Comparison of ENCODE assay signal across 7 mouse cellular contexts in the genomic region with DNA sequence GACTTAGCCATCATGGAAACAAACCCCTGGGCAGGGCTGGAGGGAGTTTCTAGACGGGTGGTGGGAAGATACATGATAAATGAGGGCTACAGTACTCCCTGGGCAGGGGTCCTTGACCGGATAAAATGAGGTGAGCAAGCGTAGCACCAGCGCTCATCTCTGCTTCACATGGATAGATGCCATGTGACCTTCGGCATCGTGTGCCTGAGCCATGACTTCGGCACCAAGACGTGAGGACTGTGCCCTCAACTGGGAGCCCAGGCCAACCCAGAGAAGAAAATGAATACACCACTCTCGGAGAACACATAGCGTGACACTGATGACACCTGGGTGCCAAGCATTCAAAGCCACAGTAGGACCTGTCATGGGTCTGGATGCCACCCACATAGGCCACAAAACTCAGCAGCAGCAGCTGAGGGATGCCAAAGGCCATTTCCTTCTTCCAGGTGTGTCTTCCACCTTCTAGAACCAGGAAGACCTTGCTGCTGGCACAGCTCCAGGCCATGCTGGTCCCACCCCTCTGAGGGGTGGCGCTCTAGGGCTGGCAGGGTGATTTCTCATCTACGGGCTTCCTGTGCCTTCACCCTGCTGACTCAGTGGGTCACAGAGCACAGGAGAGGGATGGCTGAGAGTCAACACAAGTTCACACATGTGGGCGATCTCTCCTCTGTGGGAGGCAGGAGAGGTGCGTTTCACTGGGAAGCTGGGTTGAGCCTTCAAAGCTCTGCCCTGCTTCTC. TPM values are rescaled to one million over a fixed set of nuclear protein-coding genes. Genes with fewer than 3 reads are reported as not detected.
A peak's percentile ranks its signal among the peaks of the same experiment; 100 is the strongest.
DNase-seq lines count a peak whose midpoint lies in the region; ATAC-seq lines count a peak whose summit lies in the region.

No protein-coding gene starts in this region.

- DNase-seq in ovary, postnatal 36 days (ENCODE audit: low spot score): peak; percentile 26
- DNase-seq in ovary, postnatal 10 days (ENCODE audit: low spot score): no peak
- peak; percentile 90 for DNase-seq in induced T-regulatory cell, adult 2 months (ENCODE audit: low read depth)
- peak; percentile 89 for DNase-seq in naive thymus-derived CD4-positive, alpha-beta T cell, adult 2 months (ENCODE audit: low read depth)
- no peak for DNase-seq in frontal cortex, postnatal 36 days (ENCODE audit: low spot score in 2 of 2)

- no peak for ATAC-seq in megakaryocyte-erythroid progenitor cell, adult 5-6 weeks (replicated peaks; ENCODE audit: low FRiP score, low TSS enrichment, poor library complexity, severe bottlenecking)
- ATAC-seq in granulocyte monocyte progenitor cell, adult 5-6 weeks (replicated peaks; ENCODE audit: poor library complexity, severe bottlenecking): no peak

RNA-seq across cellular contexts. Expression of a gene that starts 11.6 kb away (rescaled TPM):
- total RNA-seq in megakaryocyte-erythroid progenitor cell, adult 5-6 weeks (2014; fragmentation: Nextera tagmentation): 5.2 and 9.3 TPM in 2 replicates
- total RNA-seq in megakaryocyte-erythroid progenitor cell, adult 5-6 weeks (2017): 0.95 and 3.5 TPM in 2 replicates
- 0.71 and 0.96 TPM in 2 replicates for total RNA-seq in granulocyte monocyte progenitor cell, adult 5-6 weeks (2014; fragmentation: Nextera tagmentation)
- 0.73 and 2.7 TPM in 2 replicates for total RNA-seq in granulocyte monocyte progenitor cell, adult 5-6 weeks (2017)

RNA-seq across cellular contexts. Expression of a gene that starts 28.1 kb away (rescaled TPM):
- total RNA-seq in megakaryocyte-erythroid progenitor cell, adult 5-6 weeks (2014; fragmentation: Nextera tagmentation): 16.1 and 16.8 TPM in 2 replicates
- 8.0 and 11.9 TPM in 2 replicates for total RNA-seq in megakaryocyte-erythroid progenitor cell, adult 5-6 weeks (2017)
- total RNA-seq in granulocyte monocyte progenitor cell, adult 5-6 weeks (2014; fragmentation: Nextera tagmentation): 8.9 and 12.1 TPM in 2 replicates
- 14.9 and 18.6 TPM in 2 replicates for total RNA-seq in granulocyte monocyte progenitor cell, adult 5-6 weeks (2017)

RNA-seq across cellular contexts. Expression of a gene that starts 31.9 kb away (rescaled TPM):
- 88.4 and 129 TPM in 2 replicates for total RNA-seq in megakaryocyte-erythroid progenitor cell, adult 5-6 weeks (2014; fragmentation: Nextera tagmentation)
- total RNA-seq in megakaryocyte-erythroid progenitor cell, adult 5-6 weeks (2017): 120 and 128 TPM in 2 replicates
- 65.3 and 89.4 TPM in 2 replicates for total RNA-seq in granulocyte monocyte progenitor cell, adult 5-6 weeks (2014; fragmentation: Nextera tagmentation)
- total RNA-seq in granulocyte monocyte progenitor cell, adult 5-6 weeks (2017): 89.7 and 99.8 TPM in 2 replicates

RNA-seq across cellular contexts. Expression of a gene that starts 51.9 kb away (rescaled TPM):
- total RNA-seq in megakaryocyte-erythroid progenitor cell, adult 5-6 weeks (2014; fragmentation: Nextera tagmentation): 20.8 and 34.3 TPM in 2 replicates
- 12.8 and 15.5 TPM in 2 replicates for total RNA-seq in megakaryocyte-erythroid progenitor cell, adult 5-6 weeks (2017)
- 7.6 and 11.1 TPM in 2 replicates for total RNA-seq in granulocyte monocyte progenitor cell, adult 5-6 weeks (2014; fragmentation: Nextera tagmentation)
- 9.5 and 11.6 TPM in 2 replicates for total RNA-seq in granulocyte monocyte progenitor cell, adult 5-6 weeks (2017)

Comparison
In these comparisons a context has a peak if more than half of its experiments do, and no peak if none do; other contexts are left out.
1. DNase-seq: peak in ovary, postnatal 36 days (single experiment), induced T-regulatory cell, adult 2 months (single experiment) and naive thymus-derived CD4-positive, alpha-beta T cell, adult 2 months (single experiment); none in ovary, postnatal 10 days (single experiment) and frontal cortex, postnatal 36 days (0 of 2).